Mouse (Mus musculus): Measurements from ENCODE around the gene Phgr1. TPM values are rescaled to one million over a fixed set of nuclear protein-coding genes. Genes with fewer than 3 reads are reported as not detected.

The Phgr1 gene
- total and polyA plus RNA-seq, 2 experiments from 2014 or later, result not detected

DNA sequence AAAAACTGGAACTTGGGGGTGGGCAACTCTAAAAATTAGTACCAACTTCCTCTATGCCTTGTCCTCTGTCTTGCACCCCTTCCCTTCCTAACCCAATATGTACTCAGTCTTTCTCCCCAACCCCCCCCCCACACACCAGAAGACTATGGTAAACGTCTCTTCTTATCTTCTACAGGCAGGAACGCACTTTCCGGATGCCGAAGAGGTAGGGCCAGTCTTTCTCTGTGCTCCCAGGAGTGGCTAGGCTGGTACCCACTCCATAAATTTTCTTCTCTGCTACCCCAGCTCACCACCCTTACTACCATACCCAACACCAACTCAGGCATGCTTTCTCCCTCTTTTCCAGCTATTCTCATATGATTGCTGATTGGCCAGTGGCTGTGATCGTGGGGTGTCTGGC is 14.0 kb downstream of the Phgr1 start:
- Histone ChIP-seq H3K4me1 (ENCODE audit: insufficient read depth, low read length) (no peaks in the 10 kb centered on the region), H3K27me3 (ENCODE audit: insufficient read depth, low read length) (no peaks in the 10 kb centered on the region), H3K27ac (ENCODE audit: low read depth, low read length) (no peak overlapping the region), H3K4me2 (ENCODE audit: low read depth, low read length, poor library complexity, severe bottlenecking) (no peak overlapping the region), H3K9ac (replicated peaks; ENCODE audit: low read length, poor library complexity, severe bottlenecking) (no peak overlapping the region), H3K9me3 (ENCODE audit: low read length) (no peaks in the 10 kb centered on the region), H3K4me3 (ENCODE audit: low read depth, low read length) (no peak overlapping the region), H3K36me3 (ENCODE audit: insufficient read depth, low read length) (peaks cover 42% of the 10 kb centered on the region)
- DNase-seq (ENCODE audit: low spot score) (no peak), ATAC-seq (ENCODE audit: low FRiP score) (no peak)
- 86% methylated on average over 5 of the region's 5 CpGs for WGBS
- no peak for TF ChIP-seq CTCF (IDR thresholded peaks at IDR 0.05)

DNA sequence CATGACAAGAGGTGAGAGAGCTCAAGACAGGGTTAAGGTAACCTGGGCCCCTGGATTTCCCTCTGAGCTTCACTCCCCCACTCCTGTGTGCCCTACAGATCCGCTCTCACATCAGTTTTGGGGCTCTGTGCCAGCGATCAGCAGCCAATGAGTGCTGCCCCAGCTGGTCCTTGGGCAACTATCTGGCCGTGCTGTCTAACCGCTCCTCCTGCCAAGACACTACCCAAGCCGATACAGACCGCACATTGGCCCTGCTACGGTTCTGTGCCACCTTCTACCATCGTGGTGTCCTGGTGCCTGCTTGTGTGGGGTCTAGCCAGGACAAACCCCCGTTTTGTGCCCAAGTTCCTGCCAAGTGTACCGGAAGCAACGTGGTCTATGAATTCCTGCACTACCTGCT is 16.9 kb downstream of the Phgr1 start:
- no peak for TF ChIP-seq CTCF (IDR thresholded peaks at IDR 0.05)
- Histone ChIP-seq H3K9me3 (ENCODE audit: low read length) (no peaks in the 10 kb centered on the region), H3K4me1 (ENCODE audit: insufficient read depth, low read length) (no peaks in the 10 kb centered on the region), H3K36me3 (ENCODE audit: insufficient read depth, low read length) (peaks cover 60% of the 10 kb centered on the region), H3K9ac (replicated peaks; ENCODE audit: low read length, poor library complexity, severe bottlenecking) (no peak overlapping the region), H3K4me3 (ENCODE audit: low read depth, low read length) (no peak overlapping the region), H3K4me2 (ENCODE audit: low read depth, low read length, poor library complexity, severe bottlenecking) (no peak overlapping the region), H3K27ac (ENCODE audit: low read depth, low read length) (no peak overlapping the region), H3K27me3 (ENCODE audit: insufficient read depth, low read length) (no peaks in the 10 kb centered on the region)
- DNase-seq (ENCODE audit: low spot score) (peak; percentile 79), ATAC-seq (ENCODE audit: low FRiP score) (no peak)
- 86% methylated on average over 11 of the region's 11 CpGs for WGBS

DNA sequence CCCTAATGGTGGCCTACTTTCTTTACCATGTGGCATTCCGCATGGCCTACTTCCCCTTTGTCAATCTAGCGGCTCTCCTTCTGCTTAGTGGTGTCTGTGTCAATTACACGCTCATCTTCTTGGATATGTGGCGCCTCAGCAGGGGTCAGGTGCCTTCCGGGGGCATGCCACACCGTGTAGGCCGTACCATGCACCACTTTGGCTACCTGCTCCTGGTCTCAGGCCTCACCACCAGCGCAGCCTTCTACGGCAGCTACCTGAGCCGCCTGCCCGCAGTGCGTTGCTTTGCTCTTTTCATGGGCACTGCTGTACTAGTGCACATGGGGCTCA is 17.6 kb downstream of the Phgr1 start:
- no peak overlapping the region for H3K4me3 ChIP-seq (ENCODE audit: low read depth, low read length)
- no peaks in the 10 kb centered on the region for H3K4me1 ChIP-seq (ENCODE audit: insufficient read depth, low read length)
- no peak for TF ChIP-seq CTCF (IDR thresholded peaks at IDR 0.05)
- ATAC-seq (ENCODE audit: low FRiP score) (no peak), DNase-seq (ENCODE audit: low spot score) (no peak)
- no peaks in the 10 kb centered on the region for H3K9me3 ChIP-seq (ENCODE audit: low read length)
- H3K27ac ChIP-seq (ENCODE audit: low read depth, low read length), result no peak overlapping the region
- no peaks in the 10 kb centered on the region for H3K27me3 ChIP-seq (ENCODE audit: insufficient read depth, low read length)
- peaks cover 60% of the 10 kb centered on the region for H3K36me3 ChIP-seq (ENCODE audit: insufficient read depth, low read length)
- peak overlapping the region; percentile 2; the same call in 1 of the 2 replicates for H3K4me2 ChIP-seq (ENCODE audit: low read depth, low read length, poor library complexity, severe bottlenecking)
- no peak overlapping the region for H3K9ac ChIP-seq (replicated peaks; ENCODE audit: low read length, poor library complexity, severe bottlenecking)
- 49% methylated on average over 12 of the region's 12 CpGs for WGBS

DNA sequence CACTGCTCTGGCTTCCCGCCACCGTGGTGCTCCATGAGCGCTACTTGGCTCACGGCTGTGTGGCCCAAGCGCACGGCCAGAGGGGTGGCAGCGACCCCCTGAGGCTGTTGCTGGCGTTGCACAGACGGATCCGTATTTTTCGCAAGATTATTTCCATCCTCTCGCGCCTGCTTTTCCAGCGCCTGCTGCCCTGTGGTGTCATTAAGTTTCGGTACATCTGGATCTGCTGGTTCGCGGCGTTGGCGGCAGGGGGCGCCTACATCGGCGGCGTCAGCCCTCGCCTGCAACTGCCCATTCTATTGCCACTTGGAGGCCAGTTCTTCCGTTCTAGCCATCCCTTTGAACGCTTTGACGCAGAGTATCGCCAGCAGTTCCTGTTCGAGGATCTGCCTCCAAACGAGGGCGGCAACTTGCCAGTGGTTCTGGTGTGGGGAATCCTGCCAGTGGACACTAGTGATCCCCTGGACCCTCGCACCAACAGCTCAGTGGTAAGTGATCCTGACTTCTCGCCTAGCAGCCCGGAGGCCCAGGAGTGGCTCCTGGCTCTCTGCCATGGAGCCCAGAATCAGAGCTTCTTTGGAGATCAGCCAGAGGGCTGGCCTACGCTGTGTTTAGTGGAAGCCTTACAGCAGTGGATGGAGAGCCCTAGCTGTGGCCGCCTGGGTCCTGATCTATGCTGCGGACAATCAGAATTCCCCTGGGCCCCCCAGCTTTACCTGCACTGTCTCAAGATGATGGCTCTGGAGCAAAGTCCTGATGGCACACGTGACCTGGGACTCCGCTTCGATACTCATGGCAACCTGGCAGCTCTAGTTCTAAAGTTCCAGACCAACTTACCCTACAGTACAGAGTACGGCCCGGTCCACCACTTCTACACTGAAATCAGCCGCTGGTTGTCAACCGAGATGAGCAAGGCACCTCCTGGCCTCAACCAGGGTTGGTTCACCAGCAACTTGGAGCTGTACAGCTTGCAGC is 18.3 kb downstream of the Phgr1 start:
- no peak overlapping the region for H3K27ac ChIP-seq (ENCODE audit: low read depth, low read length)
- H3K4me1 ChIP-seq (ENCODE audit: insufficient read depth, low read length), result no peaks in the 10 kb centered on the region
- no peak overlapping the region for H3K4me3 ChIP-seq (ENCODE audit: low read depth, low read length)
- peak overlapping the region; percentile 2; the same call in 1 of the 2 replicates for H3K4me2 ChIP-seq (ENCODE audit: low read depth, low read length, poor library complexity, severe bottlenecking)
- H3K27me3 ChIP-seq (ENCODE audit: insufficient read depth, low read length), result no peaks in the 10 kb centered on the region
- ATAC-seq (ENCODE audit: low FRiP score) (peak; percentile 67), DNase-seq (ENCODE audit: low spot score) (peak; percentile 77)
- H3K9me3 ChIP-seq (ENCODE audit: low read length), result no peaks in the 10 kb centered on the region
- 27% methylated on average over 44 of the region's 44 CpGs for WGBS
- peaks cover 60% of the 10 kb centered on the region for H3K36me3 ChIP-seq (ENCODE audit: insufficient read depth, low read length)
- peak; percentile 71; the same call in 1 of the 2 replicates for TF ChIP-seq CTCF (IDR thresholded peaks at IDR 0.05)
- H3K9ac ChIP-seq (replicated peaks; ENCODE audit: low read length, poor library complexity, severe bottlenecking), result no peak overlapping the region

DNA sequence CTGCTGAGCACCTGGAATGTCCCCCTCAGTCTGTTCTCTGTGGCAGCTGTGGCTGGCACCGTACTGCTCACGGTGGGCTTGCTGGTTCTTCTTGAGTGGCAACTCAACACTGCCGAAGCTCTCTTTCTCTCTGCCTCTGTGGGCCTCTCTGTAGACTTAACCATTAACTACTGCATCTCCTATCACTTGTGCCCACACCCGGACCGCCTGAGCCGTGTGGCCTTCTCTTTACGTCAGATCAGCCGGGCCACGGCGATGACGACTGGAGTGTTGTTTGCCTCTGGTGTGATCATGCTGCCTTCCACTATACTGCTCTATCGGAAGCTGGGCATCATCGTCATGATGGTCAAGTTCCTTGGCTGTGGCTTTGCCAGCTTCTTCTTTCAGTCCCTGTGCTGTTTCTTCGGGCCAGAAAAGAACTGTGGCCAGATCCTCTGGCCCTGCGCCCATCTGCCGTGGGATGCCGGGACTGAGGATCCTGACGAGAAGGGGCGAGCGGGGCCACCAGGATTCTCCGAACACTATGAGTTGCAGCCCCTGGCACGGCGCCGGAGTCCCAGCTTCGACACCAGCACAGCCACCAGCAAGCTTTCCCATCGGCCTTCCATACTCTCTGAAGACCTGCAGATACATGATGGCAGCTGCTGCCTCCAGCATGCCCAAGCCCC is 19.2 kb downstream of the Phgr1 start:
- 94% methylated on average over 26 of the region's 26 CpGs for WGBS
- Histone ChIP-seq H3K27ac (ENCODE audit: low read depth, low read length) (no peak overlapping the region), H3K36me3 (ENCODE audit: insufficient read depth, low read length) (peaks cover 53% of the 10 kb centered on the region), H3K4me3 (ENCODE audit: low read depth, low read length) (no peak overlapping the region), H3K9me3 (ENCODE audit: low read length) (no peaks in the 10 kb centered on the region), H3K4me1 (ENCODE audit: insufficient read depth, low read length) (no peaks in the 10 kb centered on the region), H3K27me3 (ENCODE audit: insufficient read depth, low read length) (no peaks in the 10 kb centered on the region), H3K4me2 (ENCODE audit: low read depth, low read length, poor library complexity, severe bottlenecking) (no peak overlapping the region), H3K9ac (replicated peaks; ENCODE audit: low read length, poor library complexity, severe bottlenecking) (no peak overlapping the region)
- no peak for TF ChIP-seq CTCF (IDR thresholded peaks at IDR 0.05)
- DNase-seq (ENCODE audit: low spot score) (no peak), ATAC-seq (ENCODE audit: low FRiP score) (no peak)

DNA sequence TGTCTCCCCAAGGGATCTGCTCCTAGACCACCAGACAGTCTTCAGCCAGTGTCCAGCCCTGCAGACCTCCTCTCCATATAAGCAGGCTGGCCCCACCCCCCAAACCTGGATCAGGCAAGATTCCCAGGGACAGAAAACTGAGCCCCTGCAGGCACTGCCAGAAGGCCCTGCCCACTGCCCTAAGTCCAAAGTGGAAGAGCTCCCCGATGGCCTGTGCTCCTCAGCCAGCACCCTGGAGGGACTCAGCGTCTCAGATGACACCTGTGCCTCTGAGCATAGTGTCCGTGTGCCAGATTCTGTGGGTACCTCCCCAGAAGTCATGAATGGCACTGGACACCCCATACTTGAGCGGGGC is 19.7 kb downstream of the Phgr1 start:
- ATAC-seq (ENCODE audit: low FRiP score) (no peak), DNase-seq (ENCODE audit: low spot score) (no peak)
- H3K36me3 ChIP-seq (ENCODE audit: insufficient read depth, low read length), result peaks cover 48% of the 10 kb centered on the region
- H3K9me3 ChIP-seq (ENCODE audit: low read length), result no peaks in the 10 kb centered on the region
- no peak for TF ChIP-seq CTCF (IDR thresholded peaks at IDR 0.05)
- no peak overlapping the region for H3K9ac ChIP-seq (replicated peaks; ENCODE audit: low read length, poor library complexity, severe bottlenecking)
- no peak overlapping the region for H3K4me2 ChIP-seq (ENCODE audit: low read depth, low read length, poor library complexity, severe bottlenecking)
- 80% methylated on average over 4 of the region's 4 CpGs for WGBS
- H3K27me3 ChIP-seq (ENCODE audit: insufficient read depth, low read length), result no peaks in the 10 kb centered on the region
- no peaks in the 10 kb centered on the region for H3K4me1 ChIP-seq (ENCODE audit: insufficient read depth, low read length)
- H3K27ac ChIP-seq (ENCODE audit: low read depth, low read length), result no peak overlapping the region
- H3K4me3 ChIP-seq (ENCODE audit: low read depth, low read length), result no peak overlapping the region
